Mouse (Mus musculus): ENCODE data around the gene 1700122O11Rik. TPM values are rescaled to one million over a fixed set of nuclear protein-coding genes. Genes with fewer than 3 reads are reported as not detected.

Gene 1700122O11Rik
- polyA plus RNA-seq, 1 experiment = not detected

GRCm38 (mm10) chr17:48051638-48052337 is 13.7 kb upstream of the 1700122O11Rik start:
- TF ChIP-seq POLR2A (IDR thresholded peaks at IDR 0.05; ENCODE audit: borderline replicate concordance, extremely low read depth, insufficient read depth, insufficient read length, poor library complexity, severe bottlenecking) (no peak), CTCF (IDR thresholded peaks at IDR 0.05; ENCODE audit: borderline replicate concordance, extremely low read depth, insufficient read depth, insufficient read length) (no peak)

DNA sequence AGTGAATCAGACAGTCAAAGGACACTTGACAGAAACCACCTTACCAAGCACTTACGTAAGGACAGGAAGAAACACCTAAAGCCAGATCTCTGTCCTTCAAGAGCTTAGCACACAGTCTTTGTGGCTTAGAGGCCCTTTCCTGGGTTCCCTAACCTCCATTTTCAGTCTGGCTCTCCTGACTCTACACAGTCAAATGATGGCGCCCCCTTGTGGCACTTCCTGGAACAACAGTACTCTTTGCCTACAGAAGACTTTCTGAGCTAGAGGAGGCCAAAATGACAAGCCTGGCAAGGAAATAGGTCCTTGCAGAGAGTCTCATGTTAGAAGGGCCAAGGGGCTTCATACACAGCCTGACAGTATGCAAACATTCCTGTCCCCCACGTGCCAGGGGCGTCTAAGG is 7.5 kb upstream of the 1700122O11Rik start:
- DNase-seq (ENCODE audit: low read depth) = peak; percentile 67
- TF ChIP-seq POLR2A (IDR thresholded peaks at IDR 0.05; ENCODE audit: borderline replicate concordance, extremely low read depth, insufficient read depth, insufficient read length, poor library complexity, severe bottlenecking) (no peak), CTCF (IDR thresholded peaks at IDR 0.05; ENCODE audit: borderline replicate concordance, extremely low read depth, insufficient read depth, insufficient read length) (peak; percentile 70; the same call in 1 of the 2 replicates)

More at GRCm38 (mm10) chr17:48051638-48052337, 13.7 kb upstream of the 1700122O11Rik start:
- no peak for DNase-seq (ENCODE audit: low read depth)

DNA sequence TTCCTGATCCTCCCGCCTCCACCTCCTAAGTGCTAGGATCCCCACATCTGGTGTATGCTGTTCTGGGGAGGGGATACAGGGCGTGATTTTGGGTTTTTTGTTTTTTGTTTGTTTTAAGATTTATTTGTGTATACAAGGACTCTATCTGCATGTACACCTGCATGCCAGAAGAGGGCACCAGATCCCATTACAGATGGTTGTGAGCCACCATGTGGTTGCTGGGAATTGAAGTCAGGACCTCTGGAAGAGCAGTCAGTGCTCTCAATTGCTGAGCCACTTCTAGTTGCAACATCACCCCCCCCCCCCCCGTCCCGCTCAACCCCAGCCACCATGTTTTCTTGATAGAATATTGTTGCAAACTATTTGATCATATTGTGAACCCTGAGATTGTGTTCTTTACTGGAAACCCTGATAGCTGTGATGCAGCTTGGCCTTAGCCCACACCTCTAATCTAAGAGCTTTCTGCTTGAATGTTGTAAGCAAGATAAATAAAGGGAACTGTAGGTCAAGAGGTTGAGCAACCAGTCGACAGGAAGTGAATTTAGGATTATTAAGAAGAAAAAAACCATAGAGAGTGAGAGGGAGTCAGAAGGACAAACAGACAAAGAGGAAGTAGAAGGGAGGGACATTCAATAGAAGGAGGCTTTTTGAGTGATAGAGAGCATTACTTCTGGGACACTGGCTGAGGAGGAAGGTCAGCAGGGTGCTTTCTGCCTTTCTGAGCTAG is 5.2 kb upstream of the 1700122O11Rik start:
- DNase-seq (ENCODE audit: low read depth) = no peak
- no peak for TF ChIP-seq POLR2A (IDR thresholded peaks at IDR 0.05; ENCODE audit: borderline replicate concordance, extremely low read depth, insufficient read depth, insufficient read length, poor library complexity, severe bottlenecking)
- TF ChIP-seq CTCF (IDR thresholded peaks at IDR 0.05; ENCODE audit: borderline replicate concordance, extremely low read depth, insufficient read depth, insufficient read length) = no peak

DNA sequence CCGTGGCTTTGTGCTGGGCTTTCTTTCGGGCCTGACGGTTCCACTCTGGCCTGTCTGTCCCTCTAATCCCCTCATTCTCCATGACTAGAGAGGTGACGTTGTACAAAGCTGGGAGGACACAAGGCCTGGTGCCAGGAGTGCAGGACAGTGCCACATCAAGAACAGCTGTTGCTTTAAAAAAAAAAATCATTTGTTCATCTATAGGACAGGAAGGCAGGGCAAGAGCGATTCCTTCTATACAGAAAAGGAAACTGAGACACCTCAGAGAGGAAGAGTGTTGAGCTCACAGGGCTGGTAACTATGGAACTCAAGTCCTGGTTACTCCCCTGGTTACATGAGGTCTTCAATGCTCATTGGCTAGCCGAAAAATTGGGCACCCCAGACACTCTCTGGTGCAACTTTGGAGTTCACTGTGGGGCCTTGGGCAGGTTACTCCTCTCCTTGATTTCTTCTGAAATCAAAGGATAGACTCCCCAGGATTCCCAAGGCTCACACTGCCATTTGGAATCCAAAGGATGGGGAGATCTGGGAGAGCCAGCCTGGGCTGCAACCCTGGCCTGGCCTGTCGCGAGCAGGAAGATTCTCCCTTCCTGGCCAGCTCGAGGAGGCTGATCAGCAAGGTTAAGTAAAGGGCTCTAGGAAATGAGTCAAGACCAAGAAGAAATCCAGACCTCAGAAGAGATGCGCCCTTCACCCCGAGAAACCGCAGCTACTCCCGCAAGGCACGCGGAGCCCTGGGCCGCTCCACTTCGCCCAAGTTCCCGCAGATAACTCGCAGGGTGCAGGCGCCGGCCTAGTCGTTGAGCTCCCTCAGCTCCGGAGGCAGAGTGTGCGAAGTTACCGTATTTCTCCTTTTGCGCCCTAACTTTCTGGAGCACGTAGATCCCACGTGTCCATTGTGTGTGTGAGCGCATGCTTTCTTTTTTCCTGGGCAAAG is 3.5 kb upstream of the 1700122O11Rik start:
- no peak for TF ChIP-seq CTCF (IDR thresholded peaks at IDR 0.05; ENCODE audit: borderline replicate concordance, extremely low read depth, insufficient read depth, insufficient read length)
- peak; percentile 93 for DNase-seq (ENCODE audit: low read depth)

GRCm38 (mm10) chr17:48039232-48039866 is 1.3 kb upstream of the 1700122O11Rik start:
- DNase-seq (ENCODE audit: low read depth) = peak; percentile 87
- TF ChIP-seq CTCF (IDR thresholded peaks at IDR 0.05; ENCODE audit: borderline replicate concordance, extremely low read depth, insufficient read depth, insufficient read length) (no peak), POLR2A (IDR thresholded peaks at IDR 0.05; ENCODE audit: borderline replicate concordance, extremely low read depth, insufficient read depth, insufficient read length, poor library complexity, severe bottlenecking) (no peak)

- TF ChIP-seq CTCF (IDR thresholded peaks at IDR 0.05; ENCODE audit: borderline replicate concordance, extremely low read depth, insufficient read depth, insufficient read length) (no peak), POLR2A (IDR thresholded peaks at IDR 0.05; ENCODE audit: borderline replicate concordance, extremely low read depth, insufficient read depth, insufficient read length, poor library complexity, severe bottlenecking) (no peak)
- DNase-seq (ENCODE audit: low read depth) = no peak
These were observed 1.2 kb downstream of the 1700122O11Rik start for GRCm38 (mm10) chr17:48036921-48037320.

GRCm38 (mm10) chr17:48031521-48032430 is 6.3 kb downstream of the 1700122O11Rik start:
- TF ChIP-seq CTCF (IDR thresholded peaks at IDR 0.05; ENCODE audit: borderline replicate concordance, extremely low read depth, insufficient read depth, insufficient read length) (peak; percentile 63), POLR2A (IDR thresholded peaks at IDR 0.05; ENCODE audit: borderline replicate concordance, extremely low read depth, insufficient read depth, insufficient read length, poor library complexity, severe bottlenecking) (no peak)
- peak; percentile 79 for DNase-seq (ENCODE audit: low read depth)

DNA sequence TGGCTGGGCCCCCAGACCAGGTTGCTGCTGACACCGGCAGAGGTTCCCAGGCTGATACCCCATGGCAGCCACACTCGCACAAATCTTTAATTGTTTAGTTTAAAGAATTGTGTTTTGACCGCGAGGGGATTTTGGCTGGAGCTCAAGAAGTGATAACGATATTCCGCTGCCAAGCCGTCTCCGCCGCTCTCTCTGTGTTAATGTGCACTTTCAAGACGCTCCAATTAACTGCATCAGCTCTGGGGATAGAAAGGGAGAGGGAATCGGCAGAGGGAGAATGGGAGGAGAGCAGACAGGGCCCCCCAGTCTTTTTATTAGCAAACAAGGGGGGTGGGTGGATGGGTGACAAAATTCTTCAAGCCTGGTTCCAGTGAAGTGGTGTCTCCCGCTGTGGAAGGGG is 8.9 kb downstream of the 1700122O11Rik start:
- peak; percentile 94 for DNase-seq (ENCODE audit: low read depth)

GRCm38 (mm10) chr17:48028250-48028649 is 9.8 kb downstream of the 1700122O11Rik start:
- no peak for DNase-seq (ENCODE audit: low read depth)
- TF ChIP-seq CTCF (IDR thresholded peaks at IDR 0.05; ENCODE audit: borderline replicate concordance, extremely low read depth, insufficient read depth, insufficient read length) (no peak), POLR2A (IDR thresholded peaks at IDR 0.05; ENCODE audit: borderline replicate concordance, extremely low read depth, insufficient read depth, insufficient read length, poor library complexity, severe bottlenecking) (no peak)

More for the DNA sequence above, 8.9 kb downstream of the 1700122O11Rik start:
- TF ChIP-seq CTCF (IDR thresholded peaks at IDR 0.05; ENCODE audit: borderline replicate concordance, extremely low read depth, insufficient read depth, insufficient read length) (no peak), POLR2A (IDR thresholded peaks at IDR 0.05; ENCODE audit: borderline replicate concordance, extremely low read depth, insufficient read depth, insufficient read length, poor library complexity, severe bottlenecking) (no peak)

DNA sequence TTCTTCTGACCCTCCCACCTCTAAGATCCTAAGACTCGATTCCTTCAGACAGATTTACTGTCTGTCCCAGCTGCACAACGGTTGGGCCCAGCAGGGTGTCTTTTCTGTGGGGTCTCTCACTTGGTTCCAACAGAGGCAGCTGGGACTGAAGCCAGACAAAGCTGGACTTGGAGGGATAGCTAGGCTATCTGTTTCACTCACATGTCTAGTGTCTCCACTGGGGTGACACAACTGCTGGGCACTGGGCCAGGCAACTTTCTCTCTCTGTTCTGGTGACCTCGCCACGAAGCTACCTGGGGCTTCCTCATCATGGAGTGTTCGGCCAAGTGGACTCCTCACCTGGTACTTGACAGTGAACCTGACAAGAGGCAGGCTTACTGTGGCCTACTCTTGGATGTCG is 10.4 kb downstream of the 1700122O11Rik start:
- TF ChIP-seq CTCF (IDR thresholded peaks at IDR 0.05; ENCODE audit: borderline replicate concordance, extremely low read depth, insufficient read depth, insufficient read length) (no peak), POLR2A (IDR thresholded peaks at IDR 0.05; ENCODE audit: borderline replicate concordance, extremely low read depth, insufficient read depth, insufficient read length, poor library complexity, severe bottlenecking) (no peak)
- DNase-seq (ENCODE audit: low read depth) = peak; percentile 53
